In genomic region chrX:102159778-102160177, GRCm38 (mm10) we compare ENCODE assay signal across 9 mouse cellular contexts. TPM values are rescaled to one million over a fixed set of nuclear protein-coding genes. Genes with fewer than 3 reads are reported as not detected.
DNase-seq lines count a peak whose midpoint lies in the region; ATAC-seq and TF ChIP-seq lines count a peak whose summit lies in the region.
"Had no signal": no experiment of that assay in that cellular context is flagged by ENCODE, and none has a peak within 500 bp of the region (broad histone marks: within the 10 kb centered on the region; RNA-seq: fewer than 3 reads in every experiment).

No protein-coding gene starts in this region.

- no peak overlapping the region for H3K9ac ChIP-seq in heart, postnatal 0 days (replicated peaks; ENCODE audit: low read depth, low read length)
- no peak overlapping the region for H3K9ac ChIP-seq in hindbrain, embryonic 13.5 days
- H3K9ac ChIP-seq in forebrain, embryonic 15.5 days (replicated peaks), result no peak overlapping the region

- H3K4me2 ChIP-seq in heart, postnatal 0 days (ENCODE audit: low read depth, low read length), result no peak overlapping the region
- H3K4me2 ChIP-seq in hindbrain, embryonic 13.5 days, result no peak overlapping the region
- H3K4me2 ChIP-seq in forebrain, embryonic 15.5 days (replicated peaks), result no peak overlapping the region

- H3K4me3 ChIP-seq in heart, postnatal 0 days (ENCODE audit: low read depth, low read length), result no peak overlapping the region
- H3K4me3 ChIP-seq in heart, embryonic 10.5 days, result no peak overlapping the region
- no peak overlapping the region for H3K4me3 ChIP-seq in hindbrain, embryonic 13.5 days
- H3K4me3 ChIP-seq in forebrain, embryonic 15.5 days, result no peak overlapping the region
- H3K4me3 ChIP-seq: megakaryocyte, embryonic 14.5 days had no signal

- H3K36me3 ChIP-seq in heart, postnatal 0 days (replicated peaks; ENCODE audit: control insufficient read depth, insufficient read depth, low read length), result no peaks in the 10 kb centered on the region
- no peaks in the 10 kb centered on the region for H3K36me3 ChIP-seq in heart, embryonic 10.5 days
- H3K36me3 ChIP-seq in hindbrain, embryonic 13.5 days, result no peaks in the 10 kb centered on the region
- no peaks in the 10 kb centered on the region for H3K36me3 ChIP-seq in forebrain, embryonic 15.5 days

- H3K9me3 ChIP-seq in heart, postnatal 0 days (replicated peaks; ENCODE audit: control insufficient read depth, low read length), result no peaks in the 10 kb centered on the region
- no peaks in the 10 kb centered on the region for H3K9me3 ChIP-seq in heart, embryonic 10.5 days
- H3K9me3 ChIP-seq in hindbrain, embryonic 13.5 days, result no peaks in the 10 kb centered on the region
- H3K9me3 ChIP-seq in forebrain, embryonic 15.5 days, result no peaks in the 10 kb centered on the region

- no peaks in the 10 kb centered on the region for H3K4me1 ChIP-seq in heart, postnatal 0 days (ENCODE audit: control insufficient read depth, insufficient read depth)
- H3K4me1 ChIP-seq in heart, embryonic 10.5 days, result no peaks in the 10 kb centered on the region
- H3K4me1 ChIP-seq in hindbrain, embryonic 13.5 days (replicated peaks), result no peaks in the 10 kb centered on the region
- H3K4me1 ChIP-seq in forebrain, embryonic 15.5 days, result 0 out of 2 replicates have a peak, but pooled peaks cover 5% of the 10 kb centered on the region

- WGBS in heart, postnatal 0 days, result 57% methylated on average over 2 of the region's 2 CpGs
- 50% methylated on average over 2 of the region's 2 CpGs for WGBS in heart, embryonic 10.5 days
- 61% methylated on average over 2 of the region's 2 CpGs for WGBS in hindbrain, embryonic 13.5 days
- WGBS in forebrain, embryonic 15.5 days, result 65% methylated on average over 2 of the region's 2 CpGs

- no peak overlapping the region for H3K27ac ChIP-seq in heart, postnatal 0 days (ENCODE audit: low read depth)
- H3K27ac ChIP-seq in heart, embryonic 10.5 days, result no peak overlapping the region
- H3K27ac ChIP-seq in hindbrain, embryonic 13.5 days, result no peak overlapping the region
- no peak overlapping the region for H3K27ac ChIP-seq in forebrain, embryonic 15.5 days (replicated peaks)

- no peak for ATAC-seq in heart, postnatal 0 days (ENCODE audit: insufficient read depth, low read depth)
- ATAC-seq in hindbrain, embryonic 13.5 days (ENCODE audit: low FRiP score), result no peak
- no peak for ATAC-seq in forebrain, embryonic 15.5 days (replicated peaks)

- no peaks in the 10 kb centered on the region for H3K27me3 ChIP-seq in heart, postnatal 0 days (ENCODE audit: control insufficient read depth, insufficient read depth, low read length)
- H3K27me3 ChIP-seq in heart, embryonic 10.5 days (ENCODE audit: insufficient read depth, poor library complexity, severe bottlenecking), result no peaks in the 10 kb centered on the region
- no peaks in the 10 kb centered on the region for H3K27me3 ChIP-seq in hindbrain, embryonic 13.5 days
- no peaks in the 10 kb centered on the region for H3K27me3 ChIP-seq in forebrain, embryonic 15.5 days

- no peak for TF ChIP-seq EP300 in heart, postnatal 0 days (IDR thresholded peaks at IDR 0.05; ENCODE audit: low read depth)

- TF ChIP-seq CTCF in heart, postnatal 0 days (IDR thresholded peaks at IDR 0.05; ENCODE audit: low read depth), result peak; percentile 24

- DNase-seq in heart, postnatal 0 days (ENCODE audit: low spot score), result no peak
- no peak for DNase-seq in heart, embryonic 10.5 days (ENCODE audit: low spot score)
- peak; percentile 8 to 30 for DNase-seq in spleen, adult 18-20 months
- no peak for DNase-seq in spleen, adult 12 weeks (ENCODE audit: low spot score)
- DNase-seq in embryo, embryonic 11 days, result peak; percentile 23
- peak; percentile 21 for DNase-seq in lung, postnatal 25 days (ENCODE audit: low spot score)

RNA-seq across cellular contexts. Expression of gene Ercc6l, which starts 2.9 kb away (rescaled TPM):
- 3.7 and 4.9 TPM in 2 replicates for total RNA-seq in heart, postnatal 0 days (2014; rRNA removed; ENCODE audit: low replicate concordance)
- polyA plus RNA-seq in heart, postnatal 0 days (2015; fragmentation: Nextera tagmentation; extraction: Ambion mirVana), result 1.3 and 1.8 TPM in 2 replicates
- 13.0 and 13.1 TPM in 2 replicates for polyA plus RNA-seq in heart, embryonic 10.5 days (2016; fragmentation: Nextera tagmentation; extraction: Ambion mirVana)
- polyA plus RNA-seq in hindbrain, embryonic 13.5 days (2015; fragmentation: Nextera tagmentation; extraction: Ambion mirVana), result 2.4 and 2.7 TPM in 2 replicates
- polyA plus RNA-seq in forebrain, embryonic 15.5 days (2015; fragmentation: Nextera tagmentation; extraction: Ambion mirVana), result 4.5 and 4.8 TPM in 2 replicates

RNA-seq across cellular contexts. Expression of gene Rps4x, which starts 29.4 kb away (rescaled TPM):
- total RNA-seq in heart, postnatal 0 days (2014; rRNA removed; ENCODE audit: low replicate concordance), result 985 and 1,055 TPM in 2 replicates
- polyA plus RNA-seq in heart, postnatal 0 days (2015; fragmentation: Nextera tagmentation; extraction: Ambion mirVana), result 388 and 415 TPM in 2 replicates
- 479 and 547 TPM in 2 replicates for polyA plus RNA-seq in heart, embryonic 10.5 days (2016; fragmentation: Nextera tagmentation; extraction: Ambion mirVana)
- polyA plus RNA-seq in hindbrain, embryonic 13.5 days (2015; fragmentation: Nextera tagmentation; extraction: Ambion mirVana), result 440 and 450 TPM in 2 replicates
- polyA plus RNA-seq in forebrain, embryonic 15.5 days (2015; fragmentation: Nextera tagmentation; extraction: Ambion mirVana), result 464 and 469 TPM in 2 replicates

RNA-seq across cellular contexts. Expression of gene Pin4, which starts 40.5 kb away (rescaled TPM):
- not detected in 2 replicates for total RNA-seq in heart, postnatal 0 days (2014; rRNA removed; ENCODE audit: low replicate concordance)
- polyA plus RNA-seq in heart, postnatal 0 days (2015; fragmentation: Nextera tagmentation; extraction: Ambion mirVana), result 52.9 and 69.3 TPM in 2 replicates
- polyA plus RNA-seq in heart, embryonic 10.5 days (2016; fragmentation: Nextera tagmentation; extraction: Ambion mirVana), result 44.6 and 65.4 TPM in 2 replicates
- polyA plus RNA-seq in hindbrain, embryonic 13.5 days (2015; fragmentation: Nextera tagmentation; extraction: Ambion mirVana), result 82.0 and 83.3 TPM in 2 replicates
- 61.5 and 71.5 TPM in 2 replicates for polyA plus RNA-seq in forebrain, embryonic 15.5 days (2015; fragmentation: Nextera tagmentation; extraction: Ambion mirVana)

Comparison
In these comparisons a context has a peak if more than half of its experiments do, and no peak if none do; other contexts are left out.
1. DNase-seq: peak in spleen, adult 18-20 months (2 of 2), embryo, embryonic 11 days (single experiment) and lung, postnatal 25 days (single experiment); none in heart, postnatal 0 days (single experiment), heart, embryonic 10.5 days (single experiment) and spleen, adult 12 weeks (single experiment).